Mouse (Mus musculus): ENCODE data around the gene Gpr12.
"Not testable (repeated sequence)": the region's sequence is repeated elsewhere in the genome, so short reads cannot be mapped to it uniquely, and the experiment has no call there.

The Gpr12 gene

GRCm38 (mm10) chr5:146584478-146585306, at the start of gene Gpr12:
Gene Gpr12 (minus strand): TSS chr5:146585239.
- DNase-seq (ENCODE audit: extremely low read depth, low read depth), result no peak

GRCm38 (mm10) chr5:146631602-146632001, 46.6 kb upstream of the Gpr12 start:
- no peak for DNase-seq (ENCODE audit: extremely low read depth, low read depth)

GRCm38 (mm10) chr5:146630961-146631360, 45.9 kb upstream of the Gpr12 start:
- no peak for DNase-seq (ENCODE audit: extremely low read depth, low read depth)

GRCm38 (mm10) chr5:146629636-146630035, 44.6 kb upstream of the Gpr12 start:
- DNase-seq (ENCODE audit: extremely low read depth, low read depth), result no peak

GRCm38 (mm10) chr5:146628804-146629203, 43.8 kb upstream of the Gpr12 start:
- no peak for DNase-seq (ENCODE audit: extremely low read depth, low read depth)

GRCm38 (mm10) chr5:146627901-146628300, 42.9 kb upstream of the Gpr12 start:
- no peak for DNase-seq (ENCODE audit: extremely low read depth, low read depth)

GRCm38 (mm10) chr5:146625635-146626311, 40.7 kb upstream of the Gpr12 start:
- no peak for DNase-seq (ENCODE audit: extremely low read depth, low read depth)

GRCm38 (mm10) chr5:146611830-146612229, 26.8 kb upstream of the Gpr12 start:
- no peak for DNase-seq (ENCODE audit: extremely low read depth, low read depth)

- no peak for DNase-seq (ENCODE audit: extremely low read depth, low read depth)
Measured at GRCm38 (mm10) chr5:146611009-146611408, 26.0 kb upstream of the Gpr12 start.

- DNase-seq (ENCODE audit: extremely low read depth, low read depth), result no peak
Measured at GRCm38 (mm10) chr5:146609646-146610045, 24.6 kb upstream of the Gpr12 start.

GRCm38 (mm10) chr5:146607816-146608215, 22.8 kb upstream of the Gpr12 start:
- DNase-seq (ENCODE audit: extremely low read depth, low read depth), result no peak

GRCm38 (mm10) chr5:146606895-146607294, 21.9 kb upstream of the Gpr12 start:
- no peak for DNase-seq (ENCODE audit: extremely low read depth, low read depth)

GRCm38 (mm10) chr5:146606221-146606620, 21.2 kb upstream of the Gpr12 start:
- no peak for DNase-seq (ENCODE audit: extremely low read depth, low read depth)

- no peak for DNase-seq (ENCODE audit: extremely low read depth, low read depth)
Measured at GRCm38 (mm10) chr5:146599970-146600369, 14.9 kb upstream of the Gpr12 start.

- not testable (repeated sequence) for DNase-seq (ENCODE audit: extremely low read depth, low read depth)
Measured at GRCm38 (mm10) chr5:146599216-146599615, 14.2 kb upstream of the Gpr12 start.

- no peak for DNase-seq (ENCODE audit: extremely low read depth, low read depth)
Measured at GRCm38 (mm10) chr5:146598215-146599119, 13.4 kb upstream of the Gpr12 start.

- no peak for DNase-seq (ENCODE audit: extremely low read depth, low read depth)
Measured at GRCm38 (mm10) chr5:146597503-146597874, 12.4 kb upstream of the Gpr12 start.

GRCm38 (mm10) chr5:146596612-146597502, 11.8 kb upstream of the Gpr12 start:
- no peak for DNase-seq (ENCODE audit: extremely low read depth, low read depth)

GRCm38 (mm10) chr5:146592580-146592979, 7.5 kb upstream of the Gpr12 start:
- no peak for DNase-seq (ENCODE audit: extremely low read depth, low read depth)

GRCm38 (mm10) chr5:146591636-146592035, 6.6 kb upstream of the Gpr12 start:
- DNase-seq (ENCODE audit: extremely low read depth, low read depth), result no peak

GRCm38 (mm10) chr5:146590987-146591386, 5.9 kb upstream of the Gpr12 start:
- DNase-seq (ENCODE audit: extremely low read depth, low read depth), result no peak
